Mouse (Mus musculus): ENCODE data around the gene Tuba1c. TPM values are rescaled to one million over a fixed set of nuclear protein-coding genes. Genes with fewer than 3 reads are reported as not detected.

Gene Tuba1c
- total RNA-seq (2012; rRNA removed) (163 and 201 TPM in 2 replicates), polyA plus RNA-seq (2012; ENCODE audit: insufficient read depth in 1 of 2, insufficient read length in 2 of 2, low read depth in 1 of 2, low replicate concordance in 2 of 2, missing spikeins in 1 of 2) (100 to 1,000 TPM in 1 of 2 experiments, not detected in 1; 129 TPM)

GRCm38 (mm10) chr15:99029619-99030584 is at the start of gene Tuba1c:
Gene Tuba1c, plus strand, starts transcription at chr15:99029891.
- no peaks in the 10 kb centered on the region for H3K27me3 ChIP-seq (ENCODE audit: control insufficient read depth in 1 of 2, insufficient read depth in 2 of 2, low read length in 2 of 2)
- TF ChIP-seq ZC3H11A (IDR thresholded peaks at IDR 0.05; ENCODE audit: low read depth, low read length) (no peak), ELF1 (IDR thresholded peaks at IDR 0.05; ENCODE audit: low read depth, low read length) (peak; percentile 49), ZMIZ1 (IDR thresholded peaks at IDR 0.05; ENCODE audit: low read depth, low read length) (peak; percentile 100), MYC (IDR thresholded peaks at IDR 0.05; ENCODE audit: low read depth, low read length) (peak; percentile 51; the same call in 1 of the 2 replicates), TBP (IDR thresholded peaks at IDR 0.05; ENCODE audit: low read depth, low read length) (peak; percentile 99), TCF12 (IDR thresholded peaks at IDR 0.05; ENCODE audit: low read depth, low read length) (0 out of 2 replicates have a peak, but pooled peaks have one; percentile 4), POLR2A (IDR thresholded peaks at IDR 0.05; ENCODE audit: control insufficient read depth in 1 of 2, insufficient read depth in 1 of 2, low read depth in 1 of 2, low read length in 2 of 2, poor library complexity in 1 of 2) (peak; percentile 98 to 100), RAD21 (IDR thresholded peaks at IDR 0.05; ENCODE audit: low read depth, low read length) (no peak), EP300 (IDR thresholded peaks at IDR 0.05; ENCODE audit: low read depth in 1 of 2, low read length in 2 of 2) (no peak), CHD1 (IDR thresholded peaks at IDR 0.05; ENCODE audit: low read depth, low read length) (peak; percentile 91), USF1 (IDR thresholded peaks at IDR 0.05; ENCODE audit: low read depth, low read length) (peak; percentile 60), POLR2AphosphoS2 (IDR thresholded peaks at IDR 0.05; ENCODE audit: low read length) (peak; percentile 100), POLR2AphosphoS5 (IDR thresholded peaks at IDR 0.05; ENCODE audit: borderline replicate concordance, low read depth, low read length) (peak; percentile 97), TAL1 (IDR thresholded peaks at IDR 0.05; ENCODE audit: low read length) (no peak), ETS1 (IDR thresholded peaks at IDR 0.05; ENCODE audit: low read depth, low read length) (peak; percentile 93), HCFC1 (IDR thresholded peaks at IDR 0.05; ENCODE audit: low read depth, low read length) (peak; percentile 41; the same call in 1 of the 2 replicates), SIN3A (IDR thresholded peaks at IDR 0.05; ENCODE audit: low read length) (peak; percentile 89), NELFE (IDR thresholded peaks at IDR 0.05; ENCODE audit: low read depth, low read length) (peak; percentile 100), MAZ (IDR thresholded peaks at IDR 0.05; ENCODE audit: low read depth, low read length) (peak; percentile 66; the same call in 1 of the 2 replicates), ZNF384 (IDR thresholded peaks at IDR 0.05; ENCODE audit: low read depth, low read length) (peak; percentile 36; the same call in 1 of the 2 replicates), MXI1 (IDR thresholded peaks at IDR 0.05; ENCODE audit: low read depth, low read length) (no peak; the same call in none of the 2 replicates), MAX (IDR thresholded peaks at IDR 0.05; ENCODE audit: low read length) (peak; percentile 65)
- peak within 1 kb of the TSS; percentile 80 for H3K9ac ChIP-seq (ENCODE audit: control insufficient read depth, low read depth, low read length, poor library complexity, severe bottlenecking)
- peak within 1 kb of the TSS; percentile 80 for H3K27ac ChIP-seq (ENCODE audit: control insufficient read depth, low read depth, low read length)
- H3K4me3 ChIP-seq (ENCODE audit: control insufficient read depth in 1 of 2, insufficient read depth in 1 of 2, low read depth in 2 of 2, low read length in 2 of 2) = peak within 1 kb of the TSS; percentile 76 to 90
- no peaks in the 10 kb centered on the region for H3K9me3 ChIP-seq (replicated peaks; ENCODE audit: insufficient read depth, low read length)
- DNase-seq (ENCODE audit: low read depth, low spot score) = peak; percentile 99
- peaks cover 8 to 21% of the 10 kb centered on the region in 2 experiments for H3K4me1 ChIP-seq (ENCODE audit: control insufficient read depth in 1 of 2, insufficient read depth in 2 of 2, low read length in 2 of 2)
- H3K36me3 ChIP-seq (ENCODE audit: control insufficient read depth in 1 of 2, insufficient read depth in 2 of 2, low read length in 2 of 2) = peaks cover 5 to 29% of the 10 kb centered on the region in 2 experiments
- H3K79me2 ChIP-seq (ENCODE audit: control insufficient read depth, insufficient read depth, low read length, poor library complexity) = peaks cover 33% of the 10 kb centered on the region
